Mouse (Mus musculus) kidney, embryonic 16.5 days (tissue): ENCODE results near the gene Stau1. TPM values are rescaled to one million over a fixed set of nuclear protein-coding genes. Genes with fewer than 3 reads are reported as not detected.

ENCODE experiments used
- ATAC-seq: fragments of 200-750 bp; cut with Nextera tagmentation; 2 replicates; pipeline ENCODE4 v1.8.0; 2017; ENCODE audit warnings: moderate TSS enrichment; ENCODE audit not compliant: low FRiP score, low TSS enrichment
- H3K27ac ChIP-seq: fragments of 300-500 bp; sonication (generic); 2 replicates; pipeline ENCODE4 v1.5.1; 2014; ENCODE audit warnings: low read length
- H3K27me3 ChIP-seq: fragments of 300-500 bp; sonication (generic); 2 replicates; pipeline ENCODE4 v1.6.1; 2014; ENCODE audit warnings: low read length, control low read depth, mixed read lengths; ENCODE audit not compliant: insufficient read depth
- H3K36me3 ChIP-seq: fragments of 300-500 bp; sonication (generic); 2 replicates; pipeline ENCODE4 v1.6.1; 2014; ENCODE audit warnings: low read length, control low read depth, mixed read lengths; ENCODE audit not compliant: insufficient read depth
- H3K4me1 ChIP-seq: fragments of 300-500 bp; sonication (generic); 2 replicates; pipeline ENCODE4 v1.6.1; 2014; ENCODE audit warnings: low read length, control low read depth, mixed read lengths; ENCODE audit not compliant: insufficient read depth
- H3K4me2 ChIP-seq: fragments of 300-500 bp; sonication (generic); replicated peaks from 2 replicates; pipeline ENCODE4 v1.6.1; 2014; ENCODE audit warnings: low read depth, low read length
- H3K4me3 ChIP-seq: fragments of 300-500 bp; sonication (generic); 2 replicates; pipeline ENCODE4 v1.5.1; 2014; ENCODE audit warnings: mild to moderate bottlenecking, low read length
- H3K9ac ChIP-seq: fragments of 300-500 bp; sonication (generic); replicated peaks from 2 replicates; pipeline ENCODE4 v1.6.1; 2014; ENCODE audit warnings: low read length
- H3K9me3 ChIP-seq: fragments of 300-500 bp; sonication (generic); 2 replicates; pipeline ENCODE4 v1.6.1; 2016; ENCODE audit warnings: low read length, control low read depth
- WGBS: fragments of 180-500 bp; shearing (Covaris S2); extraction: QIAGEN DNeasy Blood & Tissue Kit; methylation state at CpG from one replicate; pipeline ENCODE4 v1.1.7; 2014; 5-methylcytosine and 5-hydroxymethylcytosine counted together
- polyA plus RNA-seq: library from polyadenylated mRNA; unstranded; fragments of >200 nt; fragmentation: Nextera tagmentation; extraction: Ambion mirVana; gene quantifications from 2 replicates; pipeline ENCODE4 v1.2.1, GENCODE M21; 2015

Stau1 gene
- 92.0 and 98.8 TPM in 2 replicates for polyA plus RNA-seq

DNA sequence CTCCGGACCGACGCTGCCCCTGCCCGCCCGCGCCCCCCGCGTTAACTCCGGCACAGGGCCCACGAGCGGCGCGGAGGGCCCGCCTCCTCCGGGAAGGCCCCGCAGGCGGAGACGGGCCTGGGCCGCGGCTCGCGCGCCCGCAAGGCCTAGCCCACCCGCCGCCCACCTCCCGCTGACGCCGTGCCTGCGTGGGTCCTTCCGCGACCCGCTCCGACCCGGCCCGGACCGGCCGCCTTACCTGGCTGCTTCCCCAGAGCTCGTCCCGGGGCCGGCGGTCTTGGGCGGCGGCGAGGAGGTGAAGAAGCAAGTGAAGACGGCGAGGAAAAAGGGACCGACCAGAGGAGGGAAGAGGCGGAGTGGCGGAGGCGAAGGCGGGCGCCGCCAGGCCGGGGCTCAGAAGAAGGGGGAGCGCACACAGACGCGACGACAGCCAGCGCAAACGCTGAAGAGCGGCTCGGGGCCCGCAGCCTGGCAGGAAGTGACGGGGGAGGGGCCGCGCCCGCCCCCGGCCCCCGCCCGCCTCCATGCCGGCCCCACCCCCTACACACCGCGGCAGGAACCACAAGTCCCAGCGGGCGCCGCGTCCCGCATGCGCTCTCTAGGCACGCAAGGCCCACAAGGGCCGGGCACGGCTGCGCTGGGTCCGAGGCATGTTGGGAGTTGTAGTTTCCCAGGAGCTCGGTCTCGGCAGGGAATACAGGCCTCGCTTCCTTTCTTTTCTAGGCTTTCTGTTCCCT lies at the start of gene Stau1:
TSS of gene Stau1 (minus strand) at position 504 of the 737 bp plus-strand sequence.
- Histone ChIP-seq H3K36me3 (no peaks in the 10 kb centered on the region), H3K4me3 (peak within 1 kb of the TSS; percentile 96), H3K27ac (peak within 1 kb of the TSS; percentile 96), H3K4me2 (peak within 1 kb of the TSS; percentile 75), H3K27me3 (no peaks in the 10 kb centered on the region), H3K4me1 (peaks cover 39% of the 10 kb centered on the region), H3K9me3 (no peaks in the 10 kb centered on the region), H3K9ac (peak within 1 kb of the TSS; percentile 98)
- under 1% methylated on average over 53 of the region's 88 CpGs for WGBS
- ATAC-seq: peak; percentile 100

DNA sequence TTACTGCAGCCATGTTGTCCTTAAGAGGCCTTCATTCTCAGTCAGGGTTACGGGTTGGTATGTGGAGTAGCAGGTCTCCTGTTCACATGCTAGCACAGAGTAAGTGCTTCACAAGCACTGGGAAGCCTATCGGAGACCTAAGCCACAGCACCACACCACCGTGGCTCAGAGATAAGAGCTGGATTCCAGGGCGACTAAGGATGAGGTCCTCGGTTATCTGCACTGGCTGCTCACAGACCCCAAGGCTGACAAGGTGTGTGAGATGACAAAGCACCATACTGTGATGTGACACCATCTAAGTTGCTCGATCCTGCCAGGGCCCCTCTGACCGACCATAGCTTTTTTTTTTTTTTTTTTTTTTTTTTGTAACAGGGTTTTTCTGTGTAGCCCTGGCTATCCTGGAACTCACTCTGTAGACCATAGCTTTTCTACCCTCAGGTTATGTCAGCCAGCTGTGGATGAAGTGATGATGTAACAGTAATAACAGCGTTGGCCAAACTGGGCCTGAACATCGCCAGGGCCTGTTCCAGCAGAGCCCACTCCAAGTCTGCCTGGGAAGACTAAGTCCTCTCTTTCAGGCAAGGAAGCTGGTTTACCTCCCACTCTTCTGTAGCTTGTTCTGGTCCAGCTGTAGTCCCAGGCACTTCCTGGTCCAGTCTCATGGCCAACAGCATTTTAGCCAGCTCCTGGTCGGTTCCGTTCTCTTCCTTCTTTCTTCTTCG lies 47.5 kb upstream of the Stau1 start:
- Histone ChIP-seq H3K9me3 (no peaks in the 10 kb centered on the region), H3K27me3 (no peaks in the 10 kb centered on the region), H3K9ac (no peak overlapping the region), H3K4me3 (no peak overlapping the region), H3K4me2 (no peak overlapping the region), H3K4me1 (no peaks in the 10 kb centered on the region), H3K36me3 (peaks cover 83% of the 10 kb centered on the region), H3K27ac (no peak overlapping the region)
- ATAC-seq: no peak
- WGBS: 89% methylated on average over 12 of the region's 12 CpGs

DNA sequence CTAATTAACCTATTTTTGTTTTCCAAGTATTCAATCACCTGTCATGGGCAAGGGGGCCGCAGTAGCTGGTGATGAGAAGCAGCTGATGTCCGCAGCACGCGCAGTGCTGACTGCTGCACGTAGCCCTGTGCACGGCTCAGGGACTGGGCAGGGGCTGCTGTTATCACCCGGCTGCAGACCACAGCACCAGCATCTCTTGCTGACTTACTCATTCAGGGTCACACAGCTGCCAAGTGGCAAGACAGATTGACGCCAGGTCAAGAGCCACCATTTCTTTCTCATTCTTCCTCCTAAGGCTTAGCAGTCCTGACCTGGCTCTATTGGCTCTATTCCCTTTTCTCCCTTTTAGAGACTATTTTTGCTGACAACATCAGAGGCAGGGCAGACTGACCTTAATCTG lies 43.3 kb upstream of the Stau1 start:
- Histone ChIP-seq H3K27me3 (no peaks in the 10 kb centered on the region), H3K36me3 (peaks cover 98% of the 10 kb centered on the region), H3K27ac (no peak overlapping the region), H3K4me3 (no peak overlapping the region), H3K9ac (no peak overlapping the region), H3K4me2 (no peak overlapping the region), H3K4me1 (no peaks in the 10 kb centered on the region), H3K9me3 (no peaks in the 10 kb centered on the region)
- 0 out of 2 replicates have a peak, but pooled peaks have one; percentile 37 for ATAC-seq
- 37% methylated on average over 8 of the region's 8 CpGs for WGBS

DNA sequence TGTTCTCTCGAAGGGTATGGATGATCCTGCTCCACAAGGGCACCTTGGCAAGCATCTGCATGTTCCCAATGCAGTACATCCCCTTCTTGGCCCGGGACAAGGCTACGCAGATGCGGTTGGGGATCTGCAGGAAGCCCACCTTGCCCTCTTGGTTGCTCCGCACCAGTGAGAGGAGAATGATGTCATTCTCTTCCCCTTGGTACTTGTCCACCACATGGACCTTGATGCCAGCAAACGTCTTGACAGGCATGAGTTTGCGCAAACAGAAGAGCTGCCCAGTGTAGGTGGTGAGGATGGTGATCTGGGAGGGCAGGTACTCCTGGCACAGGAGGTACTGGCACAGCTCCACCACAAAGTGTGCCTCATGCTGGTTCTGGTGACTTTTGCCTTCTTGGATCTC lies 42.6 kb upstream of the Stau1 start:
- H3K4me1 ChIP-seq: no peaks in the 10 kb centered on the region
- no peak overlapping the region for H3K27ac ChIP-seq
- H3K4me3 ChIP-seq: no peak overlapping the region
- ATAC-seq: no peak
- no peaks in the 10 kb centered on the region for H3K27me3 ChIP-seq
- no peak overlapping the region for H3K4me2 ChIP-seq
- 92% methylated on average over 7 of the region's 7 CpGs for WGBS
- H3K36me3 ChIP-seq: peaks cover 98% of the 10 kb centered on the region
- H3K9ac ChIP-seq: no peak overlapping the region
- H3K9me3 ChIP-seq: no peaks in the 10 kb centered on the region

DNA sequence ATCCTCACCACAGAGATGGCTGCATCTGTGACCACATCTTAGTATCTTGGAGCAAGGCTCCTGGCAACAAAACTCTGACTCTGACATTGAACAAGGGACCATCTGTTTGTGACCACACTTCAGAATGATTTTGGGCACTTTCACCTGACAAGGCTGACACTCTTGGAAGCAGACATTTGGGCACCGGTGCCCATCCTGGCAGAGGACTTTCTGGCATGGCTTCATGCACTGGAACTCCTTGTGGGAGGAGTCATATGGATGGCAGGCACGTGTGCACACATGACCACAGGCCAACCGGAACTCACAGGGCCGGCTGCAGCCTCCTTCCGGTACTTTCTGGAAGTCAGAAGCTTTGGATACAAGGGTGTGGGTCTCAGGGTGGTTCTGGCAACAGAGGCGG lies 42.2 kb upstream of the Stau1 start:
- Histone ChIP-seq H3K4me1 (no peaks in the 10 kb centered on the region), H3K9ac (no peak overlapping the region), H3K4me3 (no peak overlapping the region), H3K4me2 (no peak overlapping the region), H3K27me3 (no peaks in the 10 kb centered on the region), H3K27ac (no peak overlapping the region), H3K36me3 (peaks cover 98% of the 10 kb centered on the region), H3K9me3 (no peaks in the 10 kb centered on the region)
- 91% methylated on average over 6 of the region's 6 CpGs for WGBS
- no peak for ATAC-seq

DNA sequence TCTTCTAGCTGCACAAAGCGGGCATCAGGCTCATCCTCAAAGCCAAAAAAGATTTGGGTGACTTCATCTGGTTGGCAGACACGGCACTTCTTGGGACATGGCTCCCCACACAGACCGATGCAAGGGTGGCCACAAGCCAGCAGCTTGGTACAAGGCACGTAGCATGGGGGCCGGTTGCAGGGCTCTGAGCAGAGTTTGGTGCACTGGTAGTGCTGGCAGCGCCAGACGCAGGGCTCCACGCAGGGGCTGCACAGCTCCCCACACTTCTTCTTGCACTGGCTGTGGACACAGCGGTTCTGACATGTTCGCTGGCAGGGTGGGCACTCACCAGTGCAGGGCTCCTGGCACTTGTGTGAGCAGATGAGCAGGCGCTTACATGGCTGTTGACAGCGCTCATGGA lies 41.6 kb upstream of the Stau1 start:
- H3K9ac ChIP-seq: no peak overlapping the region
- H3K27ac ChIP-seq: no peak overlapping the region
- H3K4me3 ChIP-seq: no peak overlapping the region
- H3K36me3 ChIP-seq: peaks cover 94% of the 10 kb centered on the region
- H3K4me2 ChIP-seq: no peak overlapping the region
- no peaks in the 10 kb centered on the region for H3K9me3 ChIP-seq
- ATAC-seq: no peak
- WGBS: 95% methylated on average over 12 of the region's 12 CpGs
- no peaks in the 10 kb centered on the region for H3K27me3 ChIP-seq
- H3K4me1 ChIP-seq: no peaks in the 10 kb centered on the region

DNA sequence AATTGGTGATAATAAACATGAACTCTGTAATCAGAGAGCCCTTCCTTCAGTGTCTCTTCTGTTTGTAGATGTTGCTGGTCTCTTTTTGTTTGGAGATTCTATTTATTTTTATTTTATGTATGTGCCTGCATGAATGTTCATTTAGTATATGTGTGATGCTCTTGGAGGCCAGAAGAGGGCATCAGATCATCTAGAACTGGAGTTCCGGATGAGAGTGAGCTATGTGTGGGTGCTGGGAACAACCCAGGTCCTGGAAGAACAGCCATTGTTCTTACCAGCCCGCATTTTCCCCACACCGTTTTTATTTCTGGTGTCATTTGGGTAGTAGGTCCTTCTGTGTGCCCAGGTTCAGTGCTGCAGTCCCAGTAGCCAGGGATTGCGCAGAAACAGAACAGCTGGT lies 34.4 kb upstream of the Stau1 start:
- Histone ChIP-seq H3K9me3 (no peaks in the 10 kb centered on the region), H3K27me3 (no peaks in the 10 kb centered on the region), H3K9ac (no peak overlapping the region), H3K36me3 (peaks cover 83% of the 10 kb centered on the region), H3K4me2 (no peak overlapping the region), H3K4me3 (no peak overlapping the region), H3K27ac (no peak overlapping the region), H3K4me1 (no peaks in the 10 kb centered on the region)
- no peak for ATAC-seq
- WGBS: 93% methylated on average over 4 of the region's 4 CpGs

DNA sequence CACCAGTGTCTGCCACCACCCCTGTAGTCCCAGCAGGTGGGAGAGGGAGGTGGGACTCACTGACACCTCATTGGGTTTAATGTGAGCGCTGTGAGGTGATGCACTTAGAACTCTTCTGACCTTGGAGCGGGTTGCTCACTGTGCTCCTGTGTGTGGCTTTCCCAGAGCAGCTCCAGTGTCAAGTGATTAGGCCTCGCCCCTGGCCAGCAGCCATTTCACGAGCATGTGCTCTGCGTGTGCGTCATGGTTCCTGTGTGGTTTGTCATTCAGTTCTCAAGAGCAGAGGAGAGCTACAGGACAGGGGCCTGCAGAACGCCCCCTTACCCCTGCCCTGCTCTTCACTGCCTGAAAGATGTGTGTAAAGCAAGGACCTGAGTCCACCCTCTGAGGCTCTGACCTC lies 32.5 kb upstream of the Stau1 start:
- Histone ChIP-seq H3K4me2 (no peak overlapping the region), H3K4me3 (no peak overlapping the region), H3K9ac (no peak overlapping the region), H3K27me3 (no peaks in the 10 kb centered on the region), H3K36me3 (peaks cover 77% of the 10 kb centered on the region), H3K27ac (no peak overlapping the region), H3K9me3 (no peaks in the 10 kb centered on the region), H3K4me1 (no peaks in the 10 kb centered on the region)
- ATAC-seq: no peak
- WGBS: 91% methylated on average over 7 of the region's 7 CpGs

DNA sequence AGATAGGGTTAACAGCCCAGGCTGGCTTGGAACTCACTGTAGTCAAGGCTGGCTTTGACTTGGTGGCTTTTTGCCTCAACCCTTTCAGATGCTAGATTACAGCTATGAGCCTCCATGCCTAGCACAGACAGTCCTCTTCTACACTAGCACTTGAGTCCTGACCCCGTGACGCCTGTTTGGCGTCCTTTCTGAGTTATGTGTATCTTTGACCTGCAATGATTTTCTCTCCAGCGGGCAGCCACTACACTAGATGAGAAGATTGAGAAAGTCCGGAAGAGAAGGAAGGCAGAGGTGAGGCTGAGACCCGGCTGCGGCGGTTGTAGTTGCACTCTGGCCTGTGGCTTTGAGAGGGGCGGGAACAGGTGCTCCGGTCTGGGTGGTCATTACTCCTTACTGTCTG lies 23.3 kb upstream of the Stau1 start:
- Histone ChIP-seq H3K9ac (no peak overlapping the region; the same call in 1 of the 2 replicates), H3K4me1 (peaks cover 17% of the 10 kb centered on the region), H3K27me3 (no peaks in the 10 kb centered on the region), H3K9me3 (no peaks in the 10 kb centered on the region), H3K4me3 (no peak overlapping the region), H3K36me3 (peaks cover 47% of the 10 kb centered on the region), H3K27ac (no peak overlapping the region), H3K4me2 (no peak overlapping the region)
- WGBS: 81% methylated on average over 10 of the region's 10 CpGs
- ATAC-seq: no peak

DNA sequence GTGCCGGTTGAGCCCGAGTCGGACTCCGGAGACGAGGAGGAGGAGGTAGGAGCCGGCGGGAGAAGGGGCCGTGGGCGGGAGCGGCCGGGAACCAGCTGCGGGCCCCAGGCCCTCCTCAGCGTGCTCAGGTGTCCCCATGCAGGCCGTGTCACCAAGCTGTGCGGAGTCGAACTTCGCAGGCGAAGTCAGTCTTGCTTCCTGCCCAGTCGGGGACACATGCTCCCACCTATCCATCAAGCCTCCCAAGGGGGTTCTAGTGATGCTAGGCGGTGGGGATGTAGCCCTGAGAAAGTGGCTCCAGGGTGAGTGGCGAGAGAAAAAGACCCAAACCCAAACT lies 19.3 kb upstream of the Stau1 start:
- Histone ChIP-seq H3K4me2 (peak overlapping the region; percentile 93), H3K27me3 (no peaks in the 10 kb centered on the region), H3K9ac (peak overlapping the region; percentile 89), H3K4me1 (peaks cover 17% of the 10 kb centered on the region), H3K9me3 (no peaks in the 10 kb centered on the region), H3K4me3 (peak overlapping the region; percentile 82), H3K27ac (peak overlapping the region; percentile 44; the same call in 1 of the 2 replicates), H3K36me3 (peaks cover 19% of the 10 kb centered on the region)
- under 1% methylated on average over 21 of the region's 21 CpGs for WGBS
- ATAC-seq: peak; percentile 81
